Mouse (Mus musculus) liver, adult 2 months (tissue): ENCODE measurements around the gene Hsd17b14.

Experiments
- CTCF ChIP-seq: fragments of 200-500 bp; IDR thresholded peaks from 2 replicates; pipeline ENCODE4 v1.5.1; 2011; ENCODE audit warnings: low read depth, low read length, control low read depth
- POLR2A ChIP-seq: fragments of 200-500 bp; IDR thresholded peaks from 2 replicates; pipeline ENCODE4 v1.6.1; 2011; ENCODE audit warnings: low read length, control low read depth; ENCODE audit not compliant: insufficient read depth; ENCODE audit errors: extremely low read depth

GRCm38 (mm10) chr7:45514411-45514810 is 40.3 kb upstream of the Hsd17b14 start:
- TF ChIP-seq CTCF = no peak
- no peak for TF ChIP-seq POLR2A
